Mouse (Mus musculus) A20 (cell line): ENCODE data around the gene Fars2.

ENCODE experiments used
- DNase-seq: peaks from one replicate; pipeline ENCODE4 v3.0.0-alpha.2; 2011; ENCODE audit warnings: low read depth, low spot score

Gene Fars2

DNA sequence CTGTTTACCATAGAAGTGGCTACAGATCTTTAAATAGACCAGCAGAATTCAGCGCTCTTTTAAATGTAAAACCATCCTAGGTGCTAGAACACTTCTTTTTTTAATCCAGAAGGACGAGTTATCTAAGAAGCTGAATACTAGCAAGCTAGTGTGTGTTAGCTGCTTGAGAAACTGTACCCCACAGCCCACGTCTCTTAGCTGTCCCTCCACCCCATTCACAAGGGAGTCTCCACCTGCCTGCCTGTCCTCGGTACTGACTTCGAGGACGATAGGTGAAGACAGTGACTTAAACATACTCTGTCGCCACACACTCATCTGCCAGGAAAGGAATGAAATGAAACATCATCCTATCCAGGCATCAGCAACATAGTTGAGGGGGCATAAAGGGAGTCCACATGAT is 386.8 kb downstream of the Fars2 start:
- no peak for DNase-seq

DNA sequence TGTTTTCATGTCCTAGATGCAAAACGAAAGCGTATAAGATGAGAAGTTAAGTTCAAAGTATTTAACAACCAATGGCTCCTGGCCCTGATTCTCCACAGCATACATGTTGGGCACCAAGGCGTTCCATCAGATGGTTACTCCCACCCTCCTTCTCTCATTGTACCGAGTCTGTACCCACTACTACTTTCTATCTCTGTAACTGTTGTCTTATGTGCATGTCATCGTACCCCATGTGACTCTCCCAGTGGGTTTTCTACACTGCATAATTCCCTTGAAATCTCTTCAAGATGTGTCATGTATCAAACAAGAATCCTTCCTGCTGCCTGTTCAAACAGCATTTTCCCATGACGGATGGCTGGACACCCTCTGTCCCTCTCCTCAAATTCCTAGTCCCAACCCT is 388.5 kb downstream of the Fars2 start:
- DNase-seq: no peak

DNA sequence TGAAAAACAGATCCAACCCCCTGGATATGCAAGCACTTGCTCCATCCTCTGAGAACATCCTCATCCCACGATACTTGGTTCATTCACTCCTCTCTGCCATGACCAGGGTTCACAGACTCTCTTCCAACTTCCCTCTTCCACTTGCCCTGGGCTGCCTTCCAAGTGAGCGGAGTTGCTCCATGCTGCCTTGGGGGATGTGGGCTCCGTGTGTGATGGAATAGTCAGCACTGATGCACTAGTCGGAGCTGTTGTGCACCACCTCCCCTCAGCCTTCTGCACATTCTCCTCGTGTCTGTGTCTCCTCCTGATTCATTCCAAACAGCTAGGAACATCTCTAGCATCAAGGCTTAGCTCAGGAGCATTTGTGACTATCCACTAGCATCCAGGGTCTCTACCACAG is 389.1 kb downstream of the Fars2 start:
- no peak for DNase-seq

DNA sequence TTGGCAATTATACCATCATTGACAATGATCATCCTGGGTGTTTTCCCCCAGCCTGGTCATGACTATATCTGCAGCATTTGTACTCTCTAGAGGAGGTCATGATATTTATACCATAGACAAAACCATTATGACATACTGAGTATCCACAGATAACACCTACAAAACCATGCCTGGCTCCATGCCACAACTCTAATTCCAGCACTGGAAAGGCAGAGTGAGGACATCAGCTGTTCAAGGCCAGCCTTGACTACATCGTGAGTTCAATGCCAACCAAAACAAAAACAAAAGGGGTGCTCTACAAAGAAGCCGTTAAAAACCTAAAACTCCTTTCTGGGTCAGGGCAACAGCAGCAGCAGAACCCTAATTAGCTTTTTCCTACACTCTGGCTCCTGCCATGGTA is 392.9 kb downstream of the Fars2 start:
- DNase-seq: no peak

DNA sequence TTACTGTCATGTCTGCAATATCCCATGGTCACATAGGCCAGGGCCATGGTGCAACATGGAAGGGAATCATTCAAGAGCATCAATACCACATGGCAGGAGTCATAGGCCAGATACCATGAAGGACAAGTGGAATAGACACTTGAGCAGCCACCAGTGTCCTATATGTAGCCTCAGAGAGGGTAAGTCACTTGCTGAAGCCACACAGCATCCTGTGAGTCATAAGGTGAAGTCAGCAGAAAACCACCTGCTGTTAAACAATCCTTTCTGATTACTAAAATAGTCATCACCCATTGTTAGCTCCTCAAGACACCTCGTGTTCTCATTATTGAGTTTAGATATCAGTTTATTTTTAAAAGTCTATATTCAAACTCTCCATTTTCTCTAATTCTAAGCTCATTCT is 395.9 kb downstream of the Fars2 start:
- DNase-seq: peak; percentile 16

DNA sequence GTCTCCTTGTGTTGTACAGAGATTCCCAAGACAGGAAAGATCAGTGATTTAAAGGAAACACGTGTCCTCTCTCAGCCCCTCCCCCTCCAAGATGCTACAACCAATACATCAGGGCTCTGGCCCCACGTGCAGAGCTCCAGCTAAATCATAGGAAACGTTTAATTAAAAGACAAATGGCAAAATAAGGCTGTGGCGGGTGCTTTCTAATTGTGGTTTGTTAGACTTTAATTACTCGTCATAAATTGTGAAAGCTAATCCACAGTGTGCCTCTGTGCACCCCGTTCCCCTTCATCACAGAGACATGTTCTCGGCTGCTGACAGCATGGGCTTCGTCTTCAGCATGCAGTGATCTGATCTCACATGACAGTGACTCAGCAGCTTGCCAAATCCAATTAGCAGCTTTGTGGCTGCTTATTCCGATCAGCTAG is 400.9 kb downstream of the Fars2 start:
- no peak for DNase-seq

DNA sequence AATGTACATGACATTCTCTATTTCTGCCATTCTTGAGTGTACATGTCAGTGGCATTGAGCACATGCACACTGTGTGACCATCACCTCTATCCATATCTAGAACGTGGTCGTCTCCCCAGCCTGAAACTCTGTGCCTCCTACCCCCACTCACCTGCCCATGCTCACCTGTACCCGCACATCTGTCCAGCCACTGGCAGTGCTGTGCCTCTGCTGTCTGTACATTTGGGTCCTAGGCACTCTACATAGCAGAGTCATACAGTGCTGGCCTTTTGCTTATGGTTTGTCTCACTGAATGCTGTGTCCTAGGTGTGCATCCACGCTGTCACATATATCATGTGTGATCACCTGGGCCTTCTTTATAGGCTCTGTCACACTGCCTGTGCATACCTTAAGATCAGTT is 410.5 kb downstream of the Fars2 start:
- no peak for DNase-seq

DNA sequence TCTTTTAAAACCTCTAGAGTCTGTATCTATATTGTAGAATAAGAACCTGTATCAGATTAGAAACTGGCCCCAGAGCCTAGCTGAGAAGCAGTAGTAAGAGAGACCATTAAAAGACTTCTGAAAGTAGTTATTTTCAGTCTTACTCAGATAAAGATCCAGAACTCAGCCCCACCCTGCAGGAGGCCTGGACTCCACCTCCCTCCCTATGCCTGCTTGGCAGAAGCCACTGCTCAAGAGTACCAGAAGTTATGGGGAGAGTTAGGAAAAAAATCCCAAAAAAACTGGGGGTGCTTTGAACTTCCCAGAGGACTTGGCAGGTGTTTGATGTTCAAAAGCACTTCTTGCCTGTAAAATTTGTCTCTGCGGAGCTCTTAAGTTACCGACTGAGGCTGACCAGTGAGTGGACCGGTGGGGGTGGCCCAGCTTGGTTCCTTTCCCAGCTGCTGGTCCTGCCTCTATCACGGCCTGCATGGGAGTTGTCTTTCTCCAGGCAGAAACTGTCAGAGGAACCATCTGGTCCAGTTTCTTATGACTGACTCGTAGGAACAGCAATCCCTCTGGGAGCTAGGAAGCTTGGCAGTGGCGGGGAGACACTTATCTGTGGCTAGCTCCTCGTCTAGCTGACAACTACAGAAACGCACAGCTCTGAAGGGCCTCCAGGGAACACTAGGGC is 411.1 kb downstream of the Fars2 start:
- DNase-seq: no peak

DNA sequence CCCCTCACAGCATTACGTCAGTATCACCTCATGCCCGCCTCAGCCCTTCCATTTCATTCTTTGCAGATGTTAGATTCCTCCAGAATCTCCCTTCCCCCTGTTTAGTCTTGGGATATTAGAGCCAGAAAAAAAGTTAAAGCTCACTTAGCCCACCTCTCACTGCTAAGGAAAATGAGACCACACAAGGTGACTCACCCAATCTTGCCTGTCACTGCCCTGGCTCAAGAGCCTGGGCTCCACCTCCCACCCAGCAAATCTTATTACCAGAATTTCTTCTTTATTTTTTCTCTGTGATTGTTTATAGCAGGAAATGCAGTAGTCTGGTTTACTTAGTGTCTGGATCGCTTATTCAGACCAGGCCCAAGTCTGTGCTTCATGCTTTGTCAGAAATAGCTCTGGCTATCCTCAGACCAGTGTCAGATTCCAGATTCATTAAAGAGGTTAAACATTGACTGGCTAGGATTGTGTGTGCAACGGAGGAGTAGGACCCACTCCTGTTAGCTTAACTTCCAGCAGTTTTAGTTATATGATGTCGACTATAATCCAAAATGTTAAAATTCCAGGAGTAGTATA is 412.3 kb downstream of the Fars2 start:
- no peak for DNase-seq

DNA sequence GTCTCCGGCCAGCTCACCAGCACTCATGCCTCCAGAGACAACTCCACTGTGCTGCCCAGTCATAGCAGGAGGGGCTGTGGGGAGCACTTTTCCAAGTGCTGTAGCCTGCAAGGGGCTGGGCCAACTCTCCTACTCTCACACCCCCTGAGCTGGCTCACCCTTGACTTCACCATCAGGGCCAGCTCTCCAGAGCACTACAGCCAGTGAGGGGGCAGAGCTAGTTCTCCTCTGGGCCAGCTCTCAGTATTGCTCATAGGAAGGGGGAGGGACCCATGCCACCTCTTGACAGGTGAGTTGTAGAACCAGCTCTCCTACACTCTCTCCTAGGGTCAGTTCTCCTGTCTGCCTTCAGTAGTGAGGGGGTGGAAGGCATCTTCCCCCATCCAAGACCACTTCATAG is 413.6 kb downstream of the Fars2 start:
- no peak for DNase-seq

DNA sequence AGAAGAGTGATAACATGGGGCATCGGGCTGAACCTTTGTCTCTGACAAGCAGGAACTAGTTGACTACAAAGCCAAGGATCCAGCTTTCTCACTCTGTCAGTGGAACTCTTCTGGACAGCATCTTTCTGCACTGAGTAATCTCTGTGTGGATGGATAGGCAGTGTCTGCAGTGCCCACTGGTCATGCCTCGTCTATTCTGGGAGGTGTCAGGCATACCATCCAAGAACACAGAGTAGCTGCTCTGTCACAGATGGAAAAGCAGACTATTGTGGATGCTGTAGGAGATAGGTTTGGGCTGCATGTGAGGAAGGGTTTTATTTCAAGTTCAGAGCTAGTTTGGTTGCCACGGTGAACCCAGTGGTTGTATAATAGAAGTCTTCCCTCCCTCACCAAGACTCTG is 414.7 kb downstream of the Fars2 start:
- DNase-seq: no peak

DNA sequence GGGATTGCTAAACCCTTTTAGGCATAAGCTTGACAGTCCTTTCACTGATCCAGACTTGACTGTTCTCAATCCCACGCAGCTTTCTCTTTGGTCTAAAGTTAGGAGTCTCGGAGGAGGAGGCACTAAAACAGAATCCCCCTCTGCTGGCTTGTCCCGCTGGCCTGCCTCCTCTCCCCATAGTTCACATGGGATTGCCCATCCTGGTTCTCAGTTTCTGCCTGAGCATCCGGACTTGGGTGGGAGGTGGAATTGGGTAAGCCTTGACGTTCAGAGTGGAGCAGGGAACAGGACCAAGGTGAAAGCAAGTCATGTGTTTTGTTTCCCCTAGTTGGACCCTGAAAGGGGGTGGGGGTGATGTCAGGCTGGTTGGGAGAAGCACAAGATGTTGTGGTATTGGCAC is 415.9 kb downstream of the Fars2 start:
- no peak for DNase-seq

DNA sequence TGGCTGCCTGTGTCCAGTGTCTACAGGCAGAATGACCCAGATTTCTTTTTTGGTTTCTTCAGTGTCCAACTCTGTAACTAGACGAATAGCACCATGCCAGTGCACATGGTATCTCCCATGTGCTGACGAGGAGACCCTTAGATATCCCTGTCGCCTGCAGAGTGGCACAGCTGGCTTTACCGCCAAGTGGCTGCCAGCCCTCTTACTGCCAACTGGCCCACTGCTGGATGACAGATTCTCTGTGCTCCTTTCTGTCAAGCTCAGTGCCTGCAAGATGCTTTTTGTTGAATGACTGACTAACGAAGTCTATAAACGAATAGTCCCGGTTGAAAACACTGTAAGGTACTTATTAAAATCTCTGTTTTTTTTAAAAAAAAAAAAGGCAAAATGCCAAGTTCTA is 416.3 kb downstream of the Fars2 start:
- DNase-seq: peak; percentile 35

DNA sequence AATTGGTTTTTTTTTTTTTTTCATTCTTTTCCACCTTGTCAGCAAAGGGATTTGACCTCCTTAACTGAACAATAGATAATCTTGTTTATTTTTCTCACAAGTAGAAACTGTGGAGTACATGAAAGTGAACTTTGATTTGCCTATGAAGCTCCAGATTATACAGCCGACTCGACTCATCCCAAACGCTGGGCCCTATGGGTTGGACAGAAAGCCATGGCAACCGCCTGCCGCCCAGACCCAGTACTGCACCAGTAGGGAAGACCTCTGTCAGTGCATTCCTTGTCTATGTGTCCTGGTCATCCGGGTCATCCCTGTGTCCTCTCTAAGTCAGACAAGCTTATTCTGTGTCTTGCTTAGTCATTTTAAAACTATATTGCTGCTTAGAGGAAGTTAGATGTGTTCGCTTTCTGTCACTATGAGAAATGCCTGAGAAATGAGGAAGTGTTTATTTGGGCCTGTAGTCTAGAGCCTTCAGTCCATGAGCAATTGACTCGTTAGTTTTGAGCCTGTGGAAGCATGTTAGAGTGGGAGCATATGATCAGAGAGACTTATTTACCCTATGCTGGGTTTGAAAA is 416.8 kb downstream of the Fars2 start:
- DNase-seq: peak; percentile 86

DNA sequence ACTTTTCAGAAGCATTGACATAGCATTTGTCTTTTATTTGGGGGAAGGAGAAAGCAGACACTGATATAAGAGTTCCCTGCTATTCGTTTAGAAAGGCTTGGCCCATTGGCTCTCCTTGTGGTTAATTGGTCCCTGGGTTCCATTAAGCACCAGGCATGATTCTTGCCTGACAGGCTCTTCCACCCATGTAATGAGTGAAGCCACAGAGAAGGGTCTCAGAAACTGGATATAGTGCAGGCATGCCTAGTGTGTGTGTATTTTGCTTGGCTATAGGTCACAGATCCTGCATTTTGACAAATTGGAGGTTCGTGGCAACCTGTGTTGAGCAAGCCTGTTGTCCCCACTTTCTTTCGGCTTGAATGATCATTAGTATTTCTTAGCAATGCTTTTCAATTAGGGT is 420.4 kb downstream of the Fars2 start:
- DNase-seq: no peak

DNA sequence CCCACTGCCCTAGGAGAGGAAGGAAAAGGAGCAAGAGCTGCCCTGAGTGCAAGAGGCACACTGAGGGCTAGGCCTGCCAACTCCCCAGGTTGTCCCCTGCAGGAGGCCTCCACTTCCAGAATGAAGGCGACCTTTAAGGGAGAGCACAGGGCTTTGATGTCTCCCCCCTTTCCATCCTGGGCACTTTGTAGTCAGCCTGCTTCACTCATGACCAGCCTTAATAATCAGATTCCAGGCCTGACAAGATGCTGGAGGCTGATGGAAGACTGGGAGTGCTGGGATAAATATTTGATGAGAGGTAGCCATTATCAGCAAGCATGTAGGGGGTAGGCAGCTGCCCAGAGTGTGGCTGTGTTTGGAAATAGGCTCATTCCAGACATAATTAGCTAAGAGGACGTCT is 421.2 kb downstream of the Fars2 start:
- no peak for DNase-seq

DNA sequence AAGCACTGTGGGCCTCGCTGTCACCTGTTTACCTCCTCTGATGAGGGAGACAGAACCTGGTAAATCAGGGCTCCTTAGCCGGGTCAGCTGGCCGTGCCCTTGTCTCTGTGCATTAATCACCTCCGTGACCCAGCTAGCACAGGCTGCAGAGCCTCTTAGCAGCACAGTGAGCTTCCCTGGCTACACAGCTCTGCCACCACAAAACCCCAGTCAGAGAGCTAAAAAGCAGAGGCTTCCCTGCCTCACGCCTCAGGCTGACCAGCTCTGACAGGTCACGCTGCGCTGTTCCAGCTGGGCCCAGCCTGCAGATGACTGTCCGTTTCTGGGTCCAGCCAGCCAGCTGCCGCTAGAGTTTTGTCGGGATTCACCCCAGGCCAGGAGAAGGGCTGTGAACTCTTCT is 423.0 kb downstream of the Fars2 start:
- no peak for DNase-seq

DNA sequence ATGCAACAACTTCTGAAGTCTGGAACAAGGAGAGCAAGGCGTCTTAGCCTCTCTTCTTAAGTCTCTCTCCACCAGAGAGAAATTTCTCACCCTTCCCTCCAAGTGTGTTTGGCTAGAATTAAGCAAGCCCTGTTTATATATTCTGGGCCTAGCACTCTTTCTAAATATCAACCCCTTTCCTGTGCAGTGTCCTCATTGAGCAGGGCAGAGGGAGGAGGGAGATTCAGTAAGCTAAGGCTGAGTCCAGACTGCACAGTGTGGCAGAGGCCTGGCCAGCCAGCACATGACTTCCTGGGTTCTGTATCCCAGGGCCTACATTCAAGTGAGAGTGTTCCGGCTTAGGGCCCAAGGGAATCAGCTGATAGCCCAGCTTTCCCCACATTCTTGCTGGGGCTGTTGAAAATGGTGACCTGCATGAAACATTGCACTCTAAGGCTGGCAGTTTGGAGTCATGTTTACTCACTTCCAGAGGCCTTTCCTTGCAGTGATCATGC is 424.1 kb downstream of the Fars2 start:
- no peak for DNase-seq

DNA sequence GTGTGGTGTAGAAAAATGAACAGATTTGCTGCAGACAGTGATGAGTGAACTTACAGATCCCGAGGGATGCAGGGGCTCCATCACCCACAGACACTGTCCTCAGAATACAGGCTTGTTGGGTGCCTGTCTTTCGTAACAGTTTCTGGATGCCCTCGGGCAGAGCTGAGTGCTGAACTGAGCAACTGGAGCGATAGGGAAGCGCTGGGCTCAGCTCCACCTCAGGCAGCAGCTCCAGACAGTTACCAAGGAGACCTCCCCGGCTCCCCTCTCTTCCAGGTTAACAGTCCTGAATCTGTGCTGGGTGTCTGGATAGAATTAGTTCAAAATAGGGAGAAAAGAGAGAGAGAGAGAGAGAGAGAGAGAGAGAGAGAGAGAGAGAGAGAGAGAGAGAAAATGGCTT is 433.5 kb downstream of the Fars2 start:
- no peak for DNase-seq

DNA sequence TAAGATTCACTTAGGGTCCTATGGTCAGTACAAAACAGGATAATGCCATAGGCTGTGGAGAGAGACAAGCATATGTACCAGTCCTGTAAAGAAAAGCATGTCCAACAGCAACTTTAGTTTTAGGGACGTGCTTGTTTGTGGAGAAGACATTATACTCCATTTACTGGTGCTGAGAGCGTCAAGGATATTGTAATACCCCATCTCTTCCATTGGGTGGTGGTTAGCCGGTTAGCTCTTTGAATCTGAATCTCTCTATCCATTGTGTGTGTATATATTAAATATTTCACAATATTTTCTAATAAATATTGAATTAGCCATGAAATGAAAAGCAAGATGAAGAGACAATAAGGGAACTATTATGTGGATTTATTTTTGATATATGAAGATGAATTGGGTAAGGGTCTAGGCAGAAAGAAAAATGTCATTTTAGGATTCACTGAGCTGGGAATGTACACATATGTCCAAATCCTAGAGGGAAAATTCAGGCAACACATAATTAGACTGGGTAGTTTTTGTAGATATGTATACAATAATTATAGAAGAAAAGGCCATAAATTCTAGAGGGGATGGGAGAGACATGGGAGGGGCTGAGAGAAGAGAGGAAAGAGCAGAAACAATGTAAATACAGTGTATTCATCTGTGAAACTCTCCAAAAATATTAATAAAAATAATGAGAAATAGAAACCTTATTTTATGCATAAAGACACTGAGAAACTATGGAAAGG is 435.5 kb downstream of the Fars2 start:
- DNase-seq: no peak

DNA sequence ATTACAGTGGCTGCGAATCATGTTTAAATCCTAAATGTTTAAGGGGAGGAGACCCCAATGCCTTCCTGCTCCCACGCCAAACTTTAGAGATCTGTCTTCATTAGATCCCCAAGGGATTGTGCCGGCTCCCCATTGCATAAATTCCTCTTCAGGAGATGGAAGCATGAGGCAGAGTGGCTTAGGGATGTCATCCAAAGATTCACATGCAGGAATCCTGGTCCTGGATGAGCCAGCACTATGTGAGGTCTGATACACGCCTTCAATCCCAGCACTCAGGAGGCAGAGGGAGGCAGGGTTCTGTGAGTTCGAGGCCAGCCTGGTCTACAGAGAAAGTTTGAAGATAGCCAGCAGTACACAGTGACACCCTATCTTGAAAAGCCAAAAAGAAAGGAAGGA is 436.0 kb downstream of the Fars2 start:
- no peak for DNase-seq

DNA sequence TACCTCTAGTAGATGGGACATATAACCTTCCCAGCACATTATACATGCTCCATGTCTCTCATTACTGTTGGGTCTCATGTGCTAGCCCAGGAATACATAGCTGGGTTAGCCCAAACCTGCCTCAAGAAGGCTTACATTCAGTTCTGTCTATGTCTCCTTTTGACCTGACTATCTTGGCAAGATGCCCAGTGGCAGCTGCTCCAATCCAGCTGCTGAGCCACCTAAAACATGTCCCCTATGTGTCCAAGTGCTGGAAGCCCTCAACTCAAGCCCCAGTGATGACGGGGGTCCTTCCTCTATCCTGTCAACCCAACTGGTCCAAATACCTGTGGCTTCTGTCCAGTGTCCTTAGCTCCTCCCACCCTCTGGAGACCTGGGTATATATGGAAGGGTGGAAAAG is 437.5 kb downstream of the Fars2 start:
- no peak for DNase-seq
